Mouse (Mus musculus): Measurements from ENCODE around the gene Vmn2r54. TPM values are rescaled to one million over a fixed set of nuclear protein-coding genes. Genes with fewer than 3 reads are reported as not detected.

Vmn2r54 gene
- not detected in 2 replicates for polyA plus RNA-seq (2015; fragmentation: Nextera tagmentation; extraction: Ambion mirVana)

DNA sequence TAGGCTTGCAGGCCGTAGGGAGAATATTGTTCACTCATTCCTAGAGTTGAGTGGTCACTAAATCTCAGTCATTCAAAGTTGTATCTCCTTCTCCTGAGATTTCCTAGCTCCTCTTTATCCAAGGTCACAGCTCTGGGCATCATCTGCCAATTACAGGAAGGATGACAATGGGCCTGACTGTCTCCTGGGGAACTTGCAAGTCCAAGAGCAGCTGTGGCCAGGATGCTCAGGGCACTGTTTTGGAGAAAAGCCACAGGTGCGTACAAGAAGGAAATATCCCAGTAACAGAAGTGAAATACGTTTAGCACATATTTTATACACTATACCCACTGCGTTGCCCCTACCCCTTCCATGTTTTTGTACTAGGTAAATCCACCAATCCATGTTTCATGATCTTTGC lies at the start of gene Vmn2r54:
Vmn2r54 (minus strand) TSS at position 101 of the 400 bp plus-strand sequence.

GRCm38 (mm10) chr7:12684903-12685302 lies 44.8 kb upstream of the Vmn2r54 start, which contains the start of gene Vmn2r55:
TSS of gene Vmn2r55 (minus strand) at chr7:12685003.

DNA sequence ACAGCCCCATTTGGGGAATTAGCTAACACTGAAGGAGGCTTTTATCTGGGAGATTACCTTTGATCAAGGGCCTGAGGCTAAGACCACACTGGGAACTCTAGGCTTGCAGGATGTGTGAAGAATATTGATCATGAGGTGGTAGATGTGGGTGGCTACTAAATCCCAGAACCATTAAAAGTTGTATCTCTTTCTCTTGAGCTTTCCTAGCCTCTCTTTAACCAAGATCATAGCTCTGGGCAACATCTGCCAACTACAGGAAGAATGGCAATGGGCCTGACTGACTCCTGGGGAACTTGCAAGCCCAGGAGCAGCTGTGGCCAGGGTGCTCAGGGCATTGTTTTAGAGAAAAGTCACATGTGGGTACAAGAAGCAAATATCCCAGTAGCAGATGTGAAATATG lies 31.4 kb downstream of the Vmn2r54 start, which contains the start of gene Vmn2r53:
Vmn2r53 (minus strand) TSS at position 101 of the 400 bp plus-strand sequence.

Other genes with a start within 250 kb of the Vmn2r54 start
- gene Zfp551, start 217.6 kb downstream of the Vmn2r54 start, polyA plus RNA-seq (2015; fragmentation: Nextera tagmentation; extraction: Ambion mirVana), result 1.2 and 1.3 TPM in 2 replicates
- 5.4 and 5.7 TPM in 2 replicates for gene Zfp606, start 162.0 kb downstream of the Vmn2r54 start, polyA plus RNA-seq (2015; fragmentation: Nextera tagmentation; extraction: Ambion mirVana)
- not detected in 2 replicates for gene 2900092C05Rik, start 127.8 kb downstream of the Vmn2r54 start, polyA plus RNA-seq (2015; fragmentation: Nextera tagmentation; extraction: Ambion mirVana)
- gene Vmn2r53, start 31.5 kb downstream of the Vmn2r54 start, polyA plus RNA-seq (2015; fragmentation: Nextera tagmentation; extraction: Ambion mirVana), result not detected in 2 replicates
- not detected in 2 replicates for gene Vmn2r55, start 44.7 kb upstream of the Vmn2r54 start, polyA plus RNA-seq (2015; fragmentation: Nextera tagmentation; extraction: Ambion mirVana)
- gene Vmn2r56, start 94.7 kb upstream of the Vmn2r54 start, polyA plus RNA-seq (2015; fragmentation: Nextera tagmentation; extraction: Ambion mirVana), result not detected in 2 replicates
- 1.2 and 1.3 TPM in 2 replicates for gene Zscan18, start 163.3 kb upstream of the Vmn2r54 start, polyA plus RNA-seq (2015; fragmentation: Nextera tagmentation; extraction: Ambion mirVana)
- gene Zfp329, start 178.5 kb upstream of the Vmn2r54 start, polyA plus RNA-seq (2015; fragmentation: Nextera tagmentation; extraction: Ambion mirVana), result 5.2 and 5.8 TPM in 2 replicates
- gene Zfp110, start 194.4 kb upstream of the Vmn2r54 start, polyA plus RNA-seq (2015; fragmentation: Nextera tagmentation; extraction: Ambion mirVana), result 18.0 and 18.1 TPM in 2 replicates
- gene Zfp128, start 240.9 kb upstream of the Vmn2r54 start, polyA plus RNA-seq (2015; fragmentation: Nextera tagmentation; extraction: Ambion mirVana), result 1.5 and 1.6 TPM in 2 replicates

Measured in urinary bladder, postnatal 0 days (tissue).